Mouse (Mus musculus) lung, adult 2 months (tissue): Measurements from ENCODE around the gene Satb1.

Experiments used
- CTCF ChIP-seq: fragments of 200-500 bp; IDR thresholded peaks from 2 replicates; pipeline ENCODE4 v1.5.1; 2011; ENCODE audit warnings: mild to moderate bottlenecking, low read length, control low read depth; ENCODE audit not compliant: insufficient read depth
- POLR2A ChIP-seq: fragments of 200-500 bp; IDR thresholded peaks from 2 replicates; pipeline ENCODE4 v1.6.1; 2011; ENCODE audit warnings: low read depth, mild to moderate bottlenecking, control low read depth, low read length, borderline replicate concordance; ENCODE audit errors: extremely low read depth

- TF ChIP-seq POLR2A: no peak
- no peak for TF ChIP-seq CTCF
Observed at GRCm38 (mm10) chr17:51791226-51791625, 41.9 kb downstream of the Satb1 start.
